Mouse (Mus musculus) adrenal gland, postnatal 4 days (tissue): ENCODE data around the gene Ccl20. TPM values are rescaled to one million over a fixed set of nuclear protein-coding genes. Genes with fewer than 3 reads are reported as not detected.

Source experiments
- DNase-seq, 2 experiments: peaks; one replicate each; pipeline ENCODE4 v3.0.0; 2021 to 2022; ENCODE audit warnings: low spot score in 2 of 2, mixed read lengths in 2 of 2
- total RNA-seq, 2 experiments: library from RNA; stranded (reverse); gene quantifications; 2 replicates each; pipeline ENCODE4 v1.2.3; 2021

The Ccl20 gene
- total RNA-seq, 2 experiments from 2014 or later, result not detected

GRCm38 (mm10) chr1:83138721-83139120 lies 22.2 kb downstream of the Ccl20 start:
- DNase-seq, result no peak

- no peak for DNase-seq
These were observed 24.9 kb downstream of the Ccl20 start for GRCm38 (mm10) chr1:83141510-83141909.

- DNase-seq, result no peak
These were observed 25.5 kb downstream of the Ccl20 start for GRCm38 (mm10) chr1:83142055-83142454.

- DNase-seq, result no peak
These were observed 30.0 kb downstream of the Ccl20 start for GRCm38 (mm10) chr1:83146547-83146946.

- DNase-seq, result no peak
These were observed 33.7 kb downstream of the Ccl20 start for GRCm38 (mm10) chr1:83150227-83150626.

GRCm38 (mm10) chr1:83152961-83153360 lies 36.4 kb downstream of the Ccl20 start:
- DNase-seq, result no peak

- no peak for DNase-seq
These were observed 40.3 kb downstream of the Ccl20 start for GRCm38 (mm10) chr1:83156876-83157275.

GRCm38 (mm10) chr1:83159603-83160002 lies 43.0 kb downstream of the Ccl20 start, which contains the start of gene Daw1:
Gene Daw1 (plus strand): TSS chr1:83159752.
- DNase-seq, result peak; percentile 18 to 37

- DNase-seq, result no peak
These were observed 45.1 kb downstream of the Ccl20 start for GRCm38 (mm10) chr1:83161658-83162057.

GRCm38 (mm10) chr1:83164027-83164426 lies 47.5 kb downstream of the Ccl20 start:
- DNase-seq, result no peak

Other genes with a start within 250 kb of the Ccl20 start
- gene A030005L19Rik, start 203.4 kb upstream of the Ccl20 start, total RNA-seq, result under 1 TPM; 0.39 to 0.68 TPM
- not detected for gene A030014E15Rik, start 191.8 kb upstream of the Ccl20 start, total RNA-seq
- gene Gm6217, start 185.4 kb upstream of the Ccl20 start, total RNA-seq, result not detected
- not detected for gene A030003K21Rik, start 173.4 kb upstream of the Ccl20 start, total RNA-seq
- gene Gm7544, start 160.8 kb upstream of the Ccl20 start, total RNA-seq, result not detected
- not detected for gene Gm47955, start 156.5 kb upstream of the Ccl20 start, total RNA-seq
- gene Gm47959, start 116.2 kb upstream of the Ccl20 start, total RNA-seq, result not detected
- gene Slc19a3, start 78.3 kb upstream of the Ccl20 start, total RNA-seq, result under 1 TPM; 0.48 to 0.73 TPM
- not detected for gene Krtap28-10, start 74.3 kb upstream of the Ccl20 start, total RNA-seq
- not detected for gene Gm47969, start 71.8 kb upstream of the Ccl20 start, total RNA-seq
- gene A030005K14Rik, start 57.4 kb upstream of the Ccl20 start, total RNA-seq, result not detected
- gene Krtap28-13, start 55.8 kb upstream of the Ccl20 start, total RNA-seq, result not detected
- gene Daw1, start 43.0 kb downstream of the Ccl20 start, total RNA-seq, result under 1 TPM in 1 of 2 experiments, not detected in 1; 0.31 TPM